Mouse (Mus musculus): ENCODE results near the gene Mgea5. TPM values are rescaled to one million over a fixed set of nuclear protein-coding genes. Genes with fewer than 3 reads are reported as not detected.

Gene Mgea5
- total RNA-seq, 2 experiments from 2014 or later = 58.5 to 67.4 TPM

DNA sequence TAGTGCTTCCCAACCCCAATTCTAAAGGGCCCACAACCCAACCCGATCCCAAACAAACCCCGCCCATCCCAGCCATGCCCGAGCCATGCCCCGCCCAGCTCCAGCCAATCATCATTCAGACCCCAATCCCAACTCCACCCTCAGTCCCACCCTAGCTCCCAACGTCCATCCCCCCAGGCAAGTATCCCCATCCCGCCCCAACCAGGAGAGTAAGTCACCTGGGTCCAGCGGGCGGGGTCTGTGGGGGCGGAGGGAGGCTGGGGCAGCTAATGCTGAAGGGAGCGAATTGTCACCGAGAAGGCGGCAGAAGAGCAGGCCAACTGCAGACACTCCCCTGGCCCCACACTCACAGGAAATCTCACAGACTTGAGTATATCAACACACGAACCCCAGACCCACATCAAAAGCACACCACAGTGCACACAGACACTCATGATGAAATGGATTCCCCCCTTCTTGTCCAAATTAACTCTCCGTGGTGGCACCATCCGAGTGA lies 12.5 kb upstream of the Mgea5 start:
- peak in 1 of 2 experiments; percentile 35 for DNase-seq

DNA sequence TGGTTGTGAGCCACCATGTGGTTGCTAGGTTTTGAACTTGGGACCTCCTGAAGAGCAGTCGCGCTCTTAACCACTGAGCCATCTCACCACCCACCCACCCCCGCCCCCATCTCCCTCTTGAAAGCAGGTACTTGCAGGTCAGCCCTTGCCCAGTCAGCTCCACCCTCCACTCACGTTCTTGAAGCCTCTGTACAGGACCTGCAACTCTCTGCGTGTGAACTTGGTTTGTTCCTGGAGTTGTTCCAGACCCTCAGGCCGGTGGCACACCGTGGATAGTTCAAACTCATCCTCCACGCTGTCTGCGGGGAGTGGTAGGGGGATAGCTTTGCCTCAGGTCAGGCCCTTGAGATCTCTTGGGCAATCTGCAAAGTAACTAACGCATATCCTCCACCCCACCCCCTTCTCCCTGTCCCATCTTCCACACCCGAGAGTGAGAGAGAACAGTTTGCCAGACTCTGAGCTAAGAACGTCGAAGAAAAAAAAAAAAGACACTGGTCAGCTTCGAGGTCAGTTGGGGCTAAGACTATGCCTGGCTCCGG lies 11.8 kb upstream of the Mgea5 start:
- no peak for DNase-seq

DNA sequence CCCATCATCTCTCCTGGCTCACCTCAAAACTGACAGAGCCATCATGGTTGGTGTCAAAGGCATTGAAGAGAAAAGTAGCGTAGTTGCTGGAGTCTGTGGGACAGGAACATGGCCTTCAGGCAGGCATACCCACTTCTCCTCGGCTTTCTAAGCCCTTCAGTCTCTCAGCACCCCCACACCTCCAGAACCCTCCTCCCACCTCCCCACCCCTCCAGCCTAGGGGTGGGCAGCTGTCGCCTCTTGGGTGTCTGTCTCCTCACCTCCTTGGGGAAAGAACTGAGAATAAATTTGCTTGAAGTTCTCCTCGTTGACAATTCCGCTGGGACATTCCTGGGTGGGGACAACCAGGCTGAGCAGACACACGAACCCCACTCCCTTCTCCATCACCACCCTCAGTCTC lies 11.1 kb upstream of the Mgea5 start:
- no peak for DNase-seq

DNA sequence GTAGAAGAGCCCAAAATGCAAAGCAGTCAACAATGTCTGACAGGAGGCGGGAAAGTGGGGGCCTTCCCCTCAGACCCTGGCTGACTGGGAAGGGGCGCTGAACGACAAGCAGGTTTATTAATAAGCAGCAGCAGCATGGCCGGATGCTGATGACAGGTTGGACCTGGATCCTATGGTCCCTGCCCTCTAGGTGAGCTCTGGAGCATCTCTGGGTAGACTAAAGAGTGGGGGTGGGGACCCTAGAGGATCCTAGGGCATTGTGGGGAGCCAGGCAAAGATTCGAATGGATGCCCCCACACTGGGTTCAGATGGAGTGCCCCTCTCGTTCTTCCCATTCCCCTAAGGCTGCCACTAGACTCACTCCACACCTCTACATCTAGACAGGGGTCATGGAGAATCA lies 8.8 kb upstream of the Mgea5 start:
- no peak for DNase-seq

DNA sequence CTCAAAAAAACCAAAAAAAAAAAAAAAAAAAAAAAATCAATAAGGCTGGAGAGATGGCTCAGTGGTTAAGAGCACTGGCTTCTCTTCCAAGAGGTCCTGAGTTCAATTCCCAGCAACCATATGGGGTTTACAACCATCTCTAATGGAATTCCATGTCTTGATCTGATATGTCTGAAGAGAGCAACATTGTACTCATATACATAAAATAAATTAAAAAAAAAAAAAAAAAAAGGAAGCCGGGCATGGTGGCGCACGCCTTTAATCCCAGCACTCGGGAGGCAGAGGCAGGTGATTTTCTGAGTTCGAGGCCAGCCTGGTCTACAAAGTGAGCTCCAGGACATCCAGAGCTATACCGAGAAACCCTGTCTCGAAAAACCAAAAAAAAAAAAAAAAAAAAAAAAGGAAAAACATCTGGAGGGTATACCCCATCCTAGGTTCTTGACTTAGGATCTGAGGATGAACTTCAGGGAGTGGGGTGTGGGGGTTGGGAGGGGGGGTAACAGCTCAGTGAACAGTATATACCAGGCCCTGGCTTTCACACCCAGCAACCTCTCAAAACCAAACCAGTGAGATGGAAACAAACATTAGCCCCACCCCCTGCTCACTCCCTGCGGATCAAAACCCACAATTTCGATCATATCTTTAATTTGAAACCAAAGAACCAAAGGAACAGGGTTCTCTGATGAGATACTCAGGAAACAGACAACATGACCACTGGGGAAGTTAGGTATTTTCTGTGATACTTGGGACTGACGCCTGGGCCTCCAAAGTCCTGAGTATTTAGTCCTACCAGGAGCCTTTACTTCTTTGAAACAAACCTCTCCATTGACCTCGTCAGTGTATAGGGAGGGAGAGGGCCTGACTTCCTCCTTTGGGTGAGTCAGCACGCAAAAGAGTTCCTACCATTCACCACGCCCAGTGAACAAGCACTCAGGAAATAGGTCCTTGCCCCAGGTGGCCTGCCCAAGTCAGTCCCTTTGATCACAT lies 6.5 kb upstream of the Mgea5 start:
- DNase-seq = no peak

DNA sequence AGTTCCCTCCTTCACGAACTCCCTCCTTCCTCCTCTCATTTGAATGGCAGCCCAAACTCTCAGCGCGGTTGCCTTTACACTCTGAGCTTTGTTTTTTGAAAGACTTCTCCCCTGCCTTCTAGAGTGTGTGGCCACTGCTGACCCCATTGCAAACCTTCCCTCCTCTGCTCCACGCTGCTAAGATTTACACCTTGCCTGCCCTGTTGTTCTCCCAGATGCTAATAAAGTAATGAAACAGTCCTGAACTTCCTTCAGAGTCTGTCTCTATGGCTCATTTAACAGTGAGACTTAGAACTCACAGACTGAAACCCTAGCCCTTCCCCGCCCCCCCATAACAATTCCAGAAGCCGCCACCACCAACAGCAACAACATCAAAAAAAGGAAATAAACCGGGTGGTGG lies 5.7 kb upstream of the Mgea5 start:
- DNase-seq = no peak

DNA sequence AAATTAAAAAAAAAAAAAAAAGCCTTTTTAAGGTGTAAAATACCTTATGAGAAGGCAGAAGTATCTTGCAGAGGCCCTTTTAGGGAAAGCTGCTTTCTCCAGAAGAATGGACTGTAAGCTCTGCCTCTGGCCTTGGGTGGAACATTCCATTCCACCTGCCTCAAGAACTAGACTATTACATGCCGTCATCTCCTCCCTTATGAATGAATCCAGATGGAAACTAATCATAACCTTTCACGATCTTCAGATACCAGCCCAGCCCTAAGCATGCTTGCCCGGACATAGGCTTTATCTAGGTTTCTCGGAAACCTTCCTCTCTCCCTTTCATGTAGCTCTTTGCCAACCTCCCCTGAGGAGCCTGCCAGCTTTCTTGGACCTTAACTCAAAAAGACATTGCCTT lies 4.7 kb upstream of the Mgea5 start:
- peak in 1 of 2 experiments; percentile 28 for DNase-seq

DNA sequence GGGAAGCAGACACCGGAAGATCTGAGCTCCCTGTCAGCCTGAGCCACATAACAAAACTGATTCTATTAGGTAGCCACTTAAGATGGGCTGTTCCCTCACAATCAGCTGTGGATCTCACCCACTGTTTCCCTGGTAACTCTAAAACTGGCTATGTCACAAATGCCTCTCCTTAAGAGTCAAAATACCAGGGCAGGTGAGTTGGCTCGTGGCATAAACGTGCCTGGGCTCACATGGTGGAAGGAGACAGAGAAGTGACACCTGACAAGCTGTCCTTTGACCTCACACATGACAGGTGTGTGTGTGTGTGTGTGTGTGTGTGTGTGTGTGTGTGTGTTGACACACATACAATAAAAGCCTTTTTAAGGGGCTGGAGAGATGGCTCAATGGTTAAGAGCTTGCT lies 3.8 kb upstream of the Mgea5 start:
- no peak for DNase-seq

DNA sequence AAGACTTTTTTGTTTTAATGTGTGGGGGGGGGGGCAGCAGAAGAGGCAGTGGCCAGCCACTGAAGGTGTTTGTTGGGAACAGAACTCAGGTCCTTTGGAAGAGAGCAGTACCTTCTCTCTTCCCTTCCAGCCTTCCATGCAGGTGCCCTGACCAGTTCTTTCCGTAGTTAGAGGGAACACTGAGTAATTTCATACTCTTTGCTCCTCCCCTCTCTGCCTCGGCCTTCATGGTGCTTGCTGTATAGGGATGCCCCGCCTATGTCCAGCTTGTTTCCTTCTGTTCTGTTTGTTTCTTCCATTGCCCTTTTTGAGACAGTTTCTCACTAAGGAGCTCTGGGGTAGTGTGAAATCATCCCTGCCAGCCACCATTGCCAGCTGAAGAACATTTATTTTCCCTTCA lies 1.8 kb upstream of the Mgea5 start:
- DNase-seq = no peak

DNA sequence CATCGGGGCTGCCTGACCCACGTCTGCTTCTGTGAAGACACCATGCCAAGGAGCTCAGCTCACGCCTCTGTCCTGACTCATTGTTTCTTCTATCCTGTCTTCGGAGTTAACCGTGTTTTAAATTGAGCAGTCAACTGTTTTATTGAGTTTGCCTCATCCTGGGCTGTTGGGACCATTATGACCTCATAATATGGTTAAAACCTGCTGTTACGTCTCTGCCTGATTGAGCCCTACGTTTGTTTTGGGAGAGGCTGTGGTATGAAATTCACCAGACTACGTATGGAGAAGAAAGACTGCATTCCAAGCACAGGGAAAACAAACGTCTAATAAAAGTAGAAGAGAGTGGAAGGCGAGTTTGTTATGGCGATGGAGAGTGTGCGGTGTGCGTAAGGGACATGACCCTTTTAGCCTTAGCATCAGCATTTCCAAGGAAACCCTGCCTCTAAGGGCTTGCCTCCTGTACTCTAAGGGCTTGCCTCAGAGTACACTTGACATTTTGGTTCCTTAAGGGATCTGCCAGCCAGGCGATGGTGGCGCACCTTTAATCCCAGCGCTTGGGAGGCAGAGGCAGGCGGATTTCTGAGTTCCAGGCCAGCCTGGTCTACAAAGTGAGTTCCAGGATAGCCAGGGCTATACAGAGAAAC lies 418 bp upstream of the Mgea5 start:
- DNase-seq = no peak

DNA sequence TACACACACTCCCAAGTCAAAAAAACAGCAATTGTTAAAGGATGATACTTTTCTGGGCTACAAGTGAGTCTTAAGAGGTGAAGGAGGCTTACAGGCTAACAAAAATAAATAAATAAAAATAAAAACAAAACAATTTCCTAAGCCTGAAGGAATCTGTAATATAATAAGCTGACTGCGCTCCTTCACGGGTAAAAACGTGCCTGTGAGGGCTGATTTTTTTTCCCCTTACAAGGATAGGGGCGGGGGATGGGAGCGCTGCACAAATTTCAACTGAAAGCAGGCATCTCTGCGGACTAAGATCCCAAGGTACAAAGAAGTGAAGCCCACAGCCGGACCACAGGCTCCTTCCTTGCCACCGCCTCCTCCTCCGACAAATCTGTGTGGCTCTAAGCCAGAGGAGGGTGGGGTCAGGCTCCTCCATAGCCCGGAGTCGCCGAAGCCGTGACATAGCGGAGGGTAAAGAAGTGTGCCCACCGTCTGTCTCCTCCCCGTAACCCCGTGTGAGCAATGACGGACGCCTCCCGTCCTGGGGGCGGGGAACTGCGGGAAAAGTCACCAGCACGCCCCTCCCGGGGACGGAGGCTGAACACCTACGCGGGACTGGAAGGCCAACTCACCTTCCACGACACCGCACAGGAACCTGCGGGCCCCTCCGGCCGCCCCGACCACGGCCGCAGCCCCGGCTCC lies 1.2 kb downstream of the Mgea5 start:
- DNase-seq = peak; percentile 79 to 87

DNA sequence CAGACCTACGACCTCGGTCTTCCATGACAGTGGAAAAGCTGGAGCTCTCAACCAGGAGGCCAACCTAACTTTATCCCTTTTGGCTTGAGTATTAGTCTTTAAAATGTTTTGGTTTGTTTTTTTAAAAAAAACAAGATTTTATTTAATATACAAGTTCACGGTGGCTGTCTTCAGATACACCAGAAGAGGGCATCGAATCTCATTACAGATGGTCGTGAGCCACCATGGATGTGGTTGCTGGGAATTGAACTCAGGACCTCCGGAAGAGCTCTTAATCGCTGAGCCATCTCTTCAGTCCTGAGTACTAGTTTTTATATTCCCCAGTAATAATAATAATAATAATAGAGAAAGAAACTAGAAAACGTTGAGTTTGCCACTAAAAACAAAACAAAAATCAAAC lies 2.0 kb downstream of the Mgea5 start:
- no peak for DNase-seq

DNA sequence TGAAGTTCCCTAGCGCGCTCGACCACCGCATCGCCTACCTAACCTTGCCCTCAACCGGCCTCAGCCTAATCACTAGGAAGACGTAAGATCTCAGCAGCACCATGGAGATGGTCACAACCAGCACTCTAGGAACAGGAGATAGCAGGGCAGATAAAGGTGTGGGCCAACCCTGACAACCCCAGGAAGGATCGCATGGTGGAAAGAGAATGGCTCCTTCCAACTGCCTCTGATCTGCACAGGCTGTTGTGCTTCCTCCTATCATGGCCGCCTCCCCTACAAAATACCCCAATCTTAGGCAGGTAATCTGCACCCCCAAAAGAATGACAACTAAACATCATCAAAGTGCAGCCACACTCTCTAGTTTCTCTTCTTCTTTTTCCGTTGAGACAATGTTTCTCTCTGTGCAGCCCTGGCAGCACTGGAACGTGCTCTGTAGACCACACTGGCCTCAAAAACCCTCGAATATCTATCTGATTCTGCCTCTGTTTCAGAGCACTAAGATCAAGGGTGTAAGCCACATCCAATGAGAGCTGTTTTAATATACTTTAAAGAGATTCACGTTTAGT lies 3.2 kb downstream of the Mgea5 start:
- no peak for DNase-seq

DNA sequence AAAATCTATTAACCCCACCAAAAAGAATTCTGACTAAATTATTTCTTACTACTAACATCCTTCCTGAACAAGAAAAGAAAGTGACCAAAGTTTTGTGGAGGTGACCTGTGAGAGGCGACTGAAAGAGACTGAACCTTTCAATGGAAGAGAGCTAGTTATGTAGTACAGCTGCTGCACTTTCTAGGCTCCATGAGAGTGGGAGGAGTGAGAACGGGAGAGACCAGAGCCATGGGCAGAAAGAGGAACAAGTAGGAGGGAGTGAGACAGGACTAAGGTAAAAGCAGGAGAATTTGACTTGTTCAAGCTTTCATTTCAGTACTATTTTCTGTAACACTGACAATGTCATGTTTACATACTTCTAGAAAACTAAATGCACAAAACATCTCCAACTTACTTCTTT lies 8.2 kb downstream of the Mgea5 start:
- no peak for DNase-seq

DNA sequence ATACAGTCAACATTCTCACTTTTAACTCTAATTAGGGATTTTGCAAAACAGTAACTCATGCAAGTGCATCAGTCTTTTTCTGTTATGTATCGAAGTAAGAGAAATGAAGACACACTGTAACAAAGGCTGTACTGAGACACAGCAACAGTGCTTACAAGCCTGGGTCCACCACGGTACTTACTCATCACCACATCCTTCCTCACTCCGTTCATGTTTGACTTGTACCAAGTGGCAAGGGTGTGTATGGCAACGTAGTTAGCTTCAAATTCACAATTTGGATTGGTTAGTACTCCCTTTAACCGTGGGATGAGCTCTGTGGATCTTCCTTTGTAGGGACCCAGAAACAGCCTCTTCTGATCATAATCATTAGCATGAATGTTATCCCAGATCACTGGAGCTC lies 12.1 kb downstream of the Mgea5 start:
- DNase-seq = no peak

DNA sequence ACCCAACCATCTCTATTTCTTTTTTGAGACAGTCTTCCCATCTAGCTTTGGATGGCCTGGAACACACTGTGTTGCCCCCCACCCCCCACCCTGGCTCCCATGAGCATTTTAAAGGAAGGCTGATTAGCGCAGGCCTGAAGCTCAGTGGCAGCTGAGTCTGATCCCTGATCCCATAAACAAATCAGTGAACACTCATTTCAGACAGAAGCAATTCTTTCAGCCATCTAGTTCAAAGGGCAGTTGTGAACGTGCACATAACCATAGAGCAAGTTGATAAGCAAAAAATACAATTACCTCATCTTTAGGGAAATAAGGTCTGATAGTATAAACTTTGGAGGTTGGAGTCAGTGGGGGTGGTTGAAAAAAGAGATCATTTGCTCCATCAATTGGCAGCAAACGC lies 22.8 kb downstream of the Mgea5 start:
- DNase-seq = no peak

DNA sequence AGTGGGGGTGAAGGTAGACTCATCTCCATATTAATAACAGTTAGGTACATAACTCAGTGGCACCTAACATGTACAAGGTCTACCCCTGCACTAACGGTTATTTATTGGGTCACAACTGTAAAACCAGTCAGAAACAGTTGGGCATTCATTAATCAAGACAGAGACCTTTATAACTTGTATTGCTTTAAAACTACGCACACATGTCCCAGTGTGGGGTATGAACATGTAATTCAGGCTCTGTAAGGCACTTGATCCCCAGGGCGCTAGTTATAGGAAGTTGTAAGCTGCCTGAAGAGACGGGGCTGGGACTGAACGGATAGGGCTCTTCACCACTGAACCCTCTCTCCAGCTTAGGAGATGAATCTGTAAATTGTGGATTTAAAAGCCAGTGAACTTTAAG lies 25.0 kb downstream of the Mgea5 start:
- no peak for DNase-seq

DNA sequence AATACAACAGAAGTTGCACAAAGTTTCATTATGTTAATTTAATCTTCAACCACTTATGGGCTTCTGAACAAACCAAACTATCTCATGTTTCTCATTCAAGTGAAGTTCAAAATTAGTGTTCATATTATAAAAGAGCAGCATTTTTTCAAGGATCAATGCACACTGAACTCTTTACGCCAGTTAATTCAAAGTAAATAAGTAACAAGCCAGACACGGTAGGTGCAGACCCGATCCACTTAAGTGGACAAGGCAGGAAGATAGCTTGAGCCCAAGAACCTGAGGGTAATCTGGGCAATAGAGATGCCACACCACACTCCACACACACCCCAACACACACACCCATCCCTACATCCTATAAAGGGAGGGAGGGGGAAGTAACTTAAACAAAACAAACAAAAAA lies 30.1 kb downstream of the Mgea5 start:
- no peak for DNase-seq

DNA sequence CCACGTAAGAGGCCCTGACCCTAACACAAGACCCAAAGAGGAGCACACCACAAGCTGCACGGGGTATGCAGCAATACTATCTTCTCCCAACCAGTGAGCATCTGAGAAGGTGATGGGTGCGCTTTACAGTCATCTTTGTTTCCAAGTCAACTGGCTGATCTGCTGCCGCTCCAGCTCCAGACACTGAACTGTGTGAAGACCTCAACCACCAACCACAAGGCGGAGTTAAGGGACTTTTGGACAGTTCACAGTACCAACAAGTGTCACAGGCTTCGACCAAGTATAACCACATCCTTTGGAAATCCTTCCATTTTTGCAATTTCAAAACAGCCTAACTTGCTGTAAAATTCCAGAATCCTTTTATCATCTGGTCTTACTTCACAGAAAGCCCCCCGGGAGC lies 31.8 kb downstream of the Mgea5 start:
- no peak for DNase-seq

DNA sequence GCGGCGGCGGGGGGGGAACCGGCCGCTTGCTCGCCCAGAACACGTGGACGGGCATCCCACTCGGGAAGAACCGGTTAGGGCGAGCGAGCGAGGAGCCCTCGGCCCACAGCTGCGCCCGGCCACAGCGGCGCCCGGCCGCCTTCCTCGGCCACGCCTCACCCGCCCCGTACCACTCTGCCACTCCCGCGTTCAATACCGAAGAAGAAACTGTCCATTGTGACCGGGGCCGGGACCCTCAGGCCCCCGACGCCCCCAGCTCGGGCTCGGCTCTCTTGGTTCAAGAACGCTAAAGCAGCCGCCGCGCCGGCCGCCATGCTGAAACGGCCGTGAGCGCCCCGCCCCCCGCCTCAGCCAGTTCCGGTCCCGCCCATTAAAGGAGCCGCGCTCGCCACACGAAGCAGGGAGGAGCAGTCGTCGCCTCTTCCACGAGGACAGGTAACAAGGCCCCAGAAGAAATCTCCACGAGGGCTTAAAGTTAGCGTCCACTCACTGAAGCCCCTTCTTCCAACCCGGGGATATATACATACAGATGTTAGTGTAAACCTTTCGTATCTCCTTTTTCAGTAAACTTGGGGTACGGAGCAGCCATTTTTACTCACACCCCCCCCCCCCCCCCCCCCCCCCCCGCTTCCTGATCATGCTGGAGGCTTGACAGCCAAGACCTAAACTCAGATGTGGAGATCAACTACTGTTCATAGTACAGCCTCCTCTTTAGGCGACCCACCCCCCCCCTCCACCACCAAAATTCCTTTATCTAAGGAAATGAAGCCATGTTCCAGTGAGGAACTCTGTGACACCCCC lies 34.2 kb downstream of the Mgea5 start, which contains the start of gene Npm3:
TSS of gene Npm3 (minus strand) at position 349 of the 801 bp plus-strand sequence.
- DNase-seq = peak; percentile 89 to 94

DNA sequence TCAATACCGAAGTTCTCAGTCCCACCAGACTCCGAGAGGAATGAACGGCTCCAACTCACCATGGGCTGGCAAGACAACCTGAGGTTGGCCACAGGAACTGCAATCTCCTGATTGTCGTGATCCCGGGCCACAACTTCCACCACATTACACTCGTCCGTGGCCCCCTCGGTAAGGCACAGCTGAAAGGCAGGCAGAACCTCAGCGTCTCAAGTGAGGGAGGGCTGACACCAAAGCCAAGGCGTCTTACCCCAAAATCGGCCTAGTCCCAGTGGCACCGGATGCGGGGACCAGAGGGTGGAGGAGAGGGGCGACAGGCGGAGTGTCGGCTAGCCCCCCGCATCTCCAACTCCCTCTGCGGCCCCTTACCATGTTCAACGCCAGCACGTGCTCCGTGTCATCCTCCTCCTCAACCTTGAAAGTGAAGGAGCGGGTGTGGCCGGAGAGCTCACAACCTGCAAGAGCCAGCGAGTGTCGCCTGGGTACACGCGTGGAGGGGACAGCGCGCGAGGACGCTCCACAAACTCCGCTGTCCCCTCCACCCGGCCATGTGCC lies 34.9 kb downstream of the Mgea5 start:
- peak; percentile 29 for DNase-seq

Measured in adrenal gland, postnatal 36 days (tissue).